In the genomic region with DNA sequence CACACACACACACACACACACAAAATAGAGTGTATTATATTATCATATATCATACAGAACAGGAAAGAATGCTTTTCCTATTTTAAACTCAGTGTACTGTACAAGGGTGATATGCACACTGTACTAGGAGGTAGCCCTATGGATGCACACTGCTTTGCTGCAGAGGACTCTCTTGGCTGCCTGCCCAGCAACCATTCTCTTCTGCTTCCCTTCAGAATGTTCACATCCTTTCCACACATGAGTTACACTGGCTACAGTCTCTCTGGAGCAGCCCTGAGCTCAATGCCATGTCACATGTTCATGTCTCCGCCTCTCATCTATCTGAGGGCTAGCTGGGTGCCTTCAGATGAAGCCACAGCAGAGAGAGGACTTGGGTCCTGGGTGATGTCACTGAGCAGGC, we compare ENCODE assay signal across 12 mouse cellular contexts.
DNase-seq lines count a peak whose midpoint lies in the region; ATAC-seq and TF ChIP-seq lines count a peak whose summit lies in the region.
"Had no signal": no experiment of that assay in that cellular context is flagged by ENCODE, and none has a peak within 500 bp of the region (broad histone marks: within the 10 kb centered on the region; RNA-seq: fewer than 3 reads in every experiment).

No protein-coding gene starts in this region.

- TF ChIP-seq CTCF in forebrain, postnatal 0 days (IDR thresholded peaks at IDR 0.05; ENCODE audit: low read depth): no peak

- DNase-seq in heart, adult 9 months (ENCODE audit: low spot score in 2 of 2): no peak
- no peak for DNase-seq in liver, embryonic 11.5 days (ENCODE audit: low spot score)
- DNase-seq in embryonic facial prominence, embryonic 14.5 days (ENCODE audit: low spot score): peak; percentile 54
- DNase-seq in lung, postnatal 10 days: peak; percentile 51
- DNase-seq in forebrain, postnatal 0 days: no peak
- DNase-seq: cerebellum, adult 8-10 months; liver, embryonic 13.5 days had no signal

- H3K27ac ChIP-seq in heart, embryonic 13.5 days (replicated peaks): peak overlapping the region; percentile 75
- no peak overlapping the region for H3K27ac ChIP-seq in liver, embryonic 12.5 days
- H3K27ac ChIP-seq in liver, embryonic 11.5 days (ENCODE audit: low read depth, low read length): no peak overlapping the region
- H3K27ac ChIP-seq in embryonic facial prominence, embryonic 14.5 days (replicated peaks; ENCODE audit: low read depth, low read length): no peak overlapping the region
- no peak overlapping the region for H3K27ac ChIP-seq in forebrain, postnatal 0 days (ENCODE audit: low read depth, low read length)
- H3K27ac ChIP-seq: liver, embryonic 13.5 days had no signal

- H3K9ac ChIP-seq in heart, embryonic 13.5 days: no peak overlapping the region
- H3K9ac ChIP-seq in liver, embryonic 12.5 days: no peak overlapping the region
- no peak overlapping the region for H3K9ac ChIP-seq in liver, embryonic 11.5 days (ENCODE audit: low read depth, low read length)
- H3K9ac ChIP-seq in embryonic facial prominence, embryonic 14.5 days (ENCODE audit: low read depth, low read length): no peak overlapping the region
- no peak overlapping the region for H3K9ac ChIP-seq in forebrain, postnatal 0 days
- H3K9ac ChIP-seq: liver, embryonic 13.5 days had no signal

- H3K4me3 ChIP-seq in heart, embryonic 13.5 days: no peak overlapping the region
- H3K4me3 ChIP-seq in liver, embryonic 12.5 days: no peak overlapping the region
- H3K4me3 ChIP-seq in liver, embryonic 11.5 days (ENCODE audit: low read depth, low read length): no peak overlapping the region
- no peak overlapping the region for H3K4me3 ChIP-seq in embryonic facial prominence, embryonic 14.5 days (ENCODE audit: low read depth, low read length)
- no peak overlapping the region for H3K4me3 ChIP-seq in forebrain, postnatal 0 days (ENCODE audit: low read depth, low read length)
- H3K4me3 ChIP-seq: erythroblast, embryonic 14.5 days; liver, embryonic 13.5 days had no signal

- H3K9me3 ChIP-seq in heart, embryonic 13.5 days: no peaks in the 10 kb centered on the region
- H3K9me3 ChIP-seq in liver, embryonic 12.5 days (replicated peaks): no peaks in the 10 kb centered on the region
- no peaks in the 10 kb centered on the region for H3K9me3 ChIP-seq in liver, embryonic 11.5 days (ENCODE audit: control insufficient read depth, low read length)
- H3K9me3 ChIP-seq in embryonic facial prominence, embryonic 14.5 days (ENCODE audit: control insufficient read depth, low read length): no peaks in the 10 kb centered on the region
- no peaks in the 10 kb centered on the region for H3K9me3 ChIP-seq in forebrain, postnatal 0 days (ENCODE audit: low read length)
- H3K9me3 ChIP-seq: liver, embryonic 13.5 days had no signal

- ATAC-seq in heart, embryonic 13.5 days (ENCODE audit: extremely low read depth, insufficient number of reproducible peaks, low FRiP score, low TSS enrichment): peak; percentile 28; the same call in 1 of the 2 replicates
- 0 out of 2 replicates have a peak, but pooled peaks have one; percentile 13 for ATAC-seq in liver, embryonic 12.5 days
- no peak for ATAC-seq in liver, embryonic 11.5 days (replicated peaks; ENCODE audit: low FRiP score)
- ATAC-seq in embryonic facial prominence, embryonic 14.5 days (ENCODE audit: low read depth): no peak
- ATAC-seq in forebrain, postnatal 0 days: no peak
- no peak for ATAC-seq in CD4-positive, CD25-positive, alpha-beta regulatory T cell, adult 4 months

- H3K4me1 ChIP-seq in heart, embryonic 13.5 days: peaks cover 43% of the 10 kb centered on the region
- H3K4me1 ChIP-seq in liver, embryonic 12.5 days: peaks cover 14% of the 10 kb centered on the region
- H3K4me1 ChIP-seq in liver, embryonic 11.5 days (replicated peaks; ENCODE audit: control insufficient read depth, insufficient read depth, low read length): peaks cover 3% of the 10 kb centered on the region; the same call in 1 of the 2 replicates
- H3K4me1 ChIP-seq in embryonic facial prominence, embryonic 14.5 days (ENCODE audit: control insufficient read depth, insufficient read depth, low read length): no peaks in the 10 kb centered on the region
- no peaks in the 10 kb centered on the region for H3K4me1 ChIP-seq in forebrain, postnatal 0 days (ENCODE audit: insufficient read depth)

- H3K27me3 ChIP-seq in heart, embryonic 13.5 days (replicated peaks): no peaks in the 10 kb centered on the region
- H3K27me3 ChIP-seq in liver, embryonic 12.5 days (replicated peaks): no peaks in the 10 kb centered on the region; the same call in 1 of the 2 replicates
- no peaks in the 10 kb centered on the region for H3K27me3 ChIP-seq in liver, embryonic 11.5 days (replicated peaks; ENCODE audit: control insufficient read depth, insufficient read depth, low read length)
- H3K27me3 ChIP-seq in embryonic facial prominence, embryonic 14.5 days (replicated peaks; ENCODE audit: control insufficient read depth, insufficient read depth, low read length): no peaks in the 10 kb centered on the region
- H3K27me3 ChIP-seq in forebrain, postnatal 0 days (ENCODE audit: insufficient read depth, low read length): no peaks in the 10 kb centered on the region
- H3K27me3 ChIP-seq: CH12.LX; liver, embryonic 13.5 days had no signal

- 46% methylated on average over 1 of the region's 1 CpGs for WGBS in heart, embryonic 13.5 days
- 76% methylated on average over 1 of the region's 1 CpGs for WGBS in liver, embryonic 12.5 days (ENCODE audit: insufficient replicate concordance)
- 78% methylated on average over 1 of the region's 1 CpGs for WGBS in liver, embryonic 11.5 days
- WGBS in embryonic facial prominence, embryonic 14.5 days: 76% methylated on average over 1 of the region's 1 CpGs
- 65% methylated on average over 1 of the region's 1 CpGs for WGBS in forebrain, postnatal 0 days

- H3K4me2 ChIP-seq in heart, embryonic 13.5 days: no peak overlapping the region
- H3K4me2 ChIP-seq in liver, embryonic 12.5 days: no peak overlapping the region
- no peak overlapping the region for H3K4me2 ChIP-seq in liver, embryonic 11.5 days
- no peak overlapping the region for H3K4me2 ChIP-seq in embryonic facial prominence, embryonic 14.5 days (ENCODE audit: low read depth, low read length)
- no peak overlapping the region for H3K4me2 ChIP-seq in forebrain, postnatal 0 days (ENCODE audit: low read depth)
- H3K4me2 ChIP-seq: liver, embryonic 13.5 days had no signal

- H3K36me3 ChIP-seq in heart, embryonic 13.5 days: 0 out of 2 replicates have a peak, but pooled peaks cover 2% of the 10 kb centered on the region
- H3K36me3 ChIP-seq in liver, embryonic 12.5 days: no peaks in the 10 kb centered on the region
- no peaks in the 10 kb centered on the region for H3K36me3 ChIP-seq in liver, embryonic 11.5 days (ENCODE audit: control insufficient read depth, insufficient read depth, low read length)
- H3K36me3 ChIP-seq in embryonic facial prominence, embryonic 14.5 days (ENCODE audit: control insufficient read depth, insufficient read depth, low read length): no peaks in the 10 kb centered on the region
- no peaks in the 10 kb centered on the region for H3K36me3 ChIP-seq in forebrain, postnatal 0 days (ENCODE audit: insufficient read depth)
- H3K36me3 ChIP-seq: liver, embryonic 13.5 days had no signal

Comparison
In these comparisons a context has a peak if more than half of its experiments do, and no peak if none do; other contexts are left out.
1. ATAC-seq: peak in heart, embryonic 13.5 days (single experiment) and liver, embryonic 12.5 days (single experiment); none in liver, embryonic 11.5 days (single experiment), embryonic facial prominence, embryonic 14.5 days (single experiment), forebrain, postnatal 0 days (single experiment) and CD4-positive, CD25-positive, alpha-beta regulatory T cell, adult 4 months (single experiment).
2. DNase-seq: peak in embryonic facial prominence, embryonic 14.5 days (single experiment) and lung, postnatal 10 days (single experiment); none in heart, adult 9 months (0 of 2), liver, embryonic 11.5 days (single experiment) and forebrain, postnatal 0 days (single experiment).